Mouse (Mus musculus) midbrain, embryonic 10.5 days (tissue): ENCODE data around the gene Ttc21b. TPM values are rescaled to one million over a fixed set of nuclear protein-coding genes. Genes with fewer than 3 reads are reported as not detected.

Source experiments
- DNase-seq: peaks from one replicate; pipeline ENCODE4 v3.0.0-alpha.2; 2017; ENCODE audit warnings: low spot score
- H3K27ac ChIP-seq: fragments of 300-500 bp; sonication (generic); replicated peaks from 2 replicates; pipeline ENCODE4 v1.5.1; 2016; ENCODE audit warnings: mild to moderate bottlenecking
- H3K27me3 ChIP-seq: fragments of 300-500 bp; sonication (generic); 2 replicates; pipeline ENCODE4 v1.6.1; 2016; ENCODE audit warnings: low read depth, mild to moderate bottlenecking; ENCODE audit not compliant: poor library complexity, severe bottlenecking
- H3K36me3 ChIP-seq: fragments of 300-500 bp; sonication (generic); 2 replicates; pipeline ENCODE4 v1.6.1; 2016; ENCODE audit warnings: mild to moderate bottlenecking, moderate library complexity
- H3K4me1 ChIP-seq: fragments of 300-500 bp; sonication (generic); 2 replicates; pipeline ENCODE4 v1.6.1; 2016
- H3K4me3 ChIP-seq: fragments of 300-500 bp; sonication (generic); 2 replicates; pipeline ENCODE4 v1.5.1; 2016; ENCODE audit warnings: mild to moderate bottlenecking, moderate library complexity
- H3K9me3 ChIP-seq: fragments of 300-500 bp; sonication (generic); replicated peaks from 2 replicates; pipeline ENCODE4 v1.6.1; 2016; ENCODE audit warnings: mild to moderate bottlenecking
- WGBS: fragments of 180-500 bp; shearing (Covaris S2); methylation state at CpG from one replicate; pipeline ENCODE4 v1.1.7; 2016; 5-methylcytosine and 5-hydroxymethylcytosine counted together
- polyA plus RNA-seq: library from polyadenylated mRNA; unstranded; fragments of >200 nt; fragmentation: Nextera tagmentation; extraction: Ambion mirVana; gene quantifications from 2 replicates; pipeline ENCODE4 v1.2.1, GENCODE M21; 2016

The Ttc21b gene
- polyA plus RNA-seq, 1 experiment from 2014 or later, result 12.6 TPM

DNA sequence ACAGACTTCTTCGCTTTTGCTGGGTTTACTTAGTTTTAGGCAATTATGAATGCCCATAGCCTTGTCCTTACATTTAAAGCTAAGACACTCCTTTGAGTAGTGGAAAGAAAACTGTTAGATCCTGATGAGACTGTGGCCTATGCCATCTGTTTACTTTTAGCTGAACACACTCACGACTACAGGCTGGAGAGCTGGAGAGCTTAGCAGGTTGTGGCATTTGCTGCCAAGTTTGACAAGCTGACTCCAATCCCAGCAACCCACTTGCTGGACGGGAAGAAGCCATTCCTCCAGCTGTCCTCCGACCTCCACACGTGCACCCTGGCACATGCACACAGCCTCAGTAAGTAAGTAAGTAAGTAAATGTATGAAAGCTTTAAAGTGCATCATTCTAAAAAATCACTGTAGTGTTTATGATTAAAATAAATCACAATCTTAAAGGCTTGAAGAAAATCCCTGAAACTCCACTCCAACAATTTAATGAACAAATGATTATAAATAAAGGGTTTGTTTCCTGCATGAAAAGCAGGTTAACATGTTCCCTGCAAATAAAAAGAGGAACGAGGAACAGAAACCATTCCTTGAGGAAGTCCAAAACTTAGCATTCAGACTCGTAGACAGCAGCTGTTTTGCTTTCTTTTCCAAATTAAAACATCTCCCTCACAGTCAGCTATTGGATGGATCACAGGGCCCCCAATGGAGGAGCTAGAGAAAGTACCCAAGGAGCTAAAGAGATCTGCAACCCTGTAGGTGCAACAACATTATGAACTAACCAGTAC is 98.1 kb downstream of the Ttc21b start:
- no peaks in the 10 kb centered on the region for H3K27me3 ChIP-seq
- no peak for DNase-seq

GRCm38 (mm10) chr2:66151436-66151835 is 105.0 kb downstream of the Ttc21b start:
- no peaks in the 10 kb centered on the region for H3K36me3 ChIP-seq
- no peak overlapping the region for H3K4me3 ChIP-seq
- no peaks in the 10 kb centered on the region for H3K9me3 ChIP-seq
- WGBS, result 79% methylated on average over 2 of the region's 2 CpGs
- no peaks in the 10 kb centered on the region for H3K27me3 ChIP-seq
- H3K27ac ChIP-seq, result no peak overlapping the region
- no peak for DNase-seq
- no peaks in the 10 kb centered on the region for H3K4me1 ChIP-seq

More for the DNA sequence above, 98.1 kb downstream of the Ttc21b start:
- Histone ChIP-seq H3K36me3 (no peaks in the 10 kb centered on the region), H3K4me3 (no peak overlapping the region), H3K27ac (no peak overlapping the region), H3K9me3 (no peaks in the 10 kb centered on the region), H3K4me1 (no peaks in the 10 kb centered on the region)
- WGBS, result 77% methylated on average over 7 of the region's 7 CpGs

GRCm38 (mm10) chr2:66150531-66150930 is 105.9 kb downstream of the Ttc21b start:
- Histone ChIP-seq H3K27ac (no peak overlapping the region), H3K9me3 (no peaks in the 10 kb centered on the region), H3K36me3 (no peaks in the 10 kb centered on the region), H3K4me1 (no peaks in the 10 kb centered on the region), H3K4me3 (no peak overlapping the region), H3K27me3 (no peaks in the 10 kb centered on the region)
- 74% methylated on average over 3 of the region's 3 CpGs for WGBS
- no peak for DNase-seq

DNA sequence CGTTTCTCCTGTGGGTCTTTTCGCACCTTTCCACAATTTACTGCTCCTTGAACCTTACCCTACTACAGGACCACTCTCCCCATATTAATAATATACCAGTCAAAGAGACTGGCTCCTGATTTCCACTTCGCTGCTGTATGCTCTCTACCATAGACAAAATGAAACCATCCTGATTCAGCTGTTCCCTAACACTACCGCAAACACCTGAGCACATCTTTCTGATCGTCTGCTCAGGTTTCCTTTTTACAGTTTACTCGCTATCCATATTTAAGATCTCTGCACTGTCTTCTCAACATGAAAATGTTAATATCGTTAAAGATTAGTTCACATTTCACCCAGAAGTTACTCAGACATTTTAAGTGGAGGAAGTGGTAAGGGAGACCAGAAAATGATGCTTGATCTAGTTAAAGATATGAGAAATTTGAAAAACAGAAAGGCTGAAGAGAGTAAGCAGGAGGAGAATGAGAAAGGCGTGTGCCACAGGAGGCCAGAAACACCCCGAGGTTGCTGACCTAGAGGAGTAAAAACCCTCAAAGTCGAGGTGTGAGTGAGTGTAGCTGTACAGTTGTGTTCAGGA is 107.7 kb downstream of the Ttc21b start:
- Histone ChIP-seq H3K27ac (no peak overlapping the region), H3K9me3 (no peaks in the 10 kb centered on the region), H3K4me3 (no peak overlapping the region), H3K27me3 (no peaks in the 10 kb centered on the region), H3K36me3 (no peaks in the 10 kb centered on the region), H3K4me1 (no peaks in the 10 kb centered on the region)
- 85% methylated on average over 10 of the region's 10 CpGs for WGBS
- no peak for DNase-seq

GRCm38 (mm10) chr2:66146473-66146872 is 109.9 kb downstream of the Ttc21b start:
- no peaks in the 10 kb centered on the region for H3K4me1 ChIP-seq
- H3K36me3 ChIP-seq, result no peaks in the 10 kb centered on the region
- DNase-seq, result no peak
- H3K27me3 ChIP-seq, result no peaks in the 10 kb centered on the region
- H3K9me3 ChIP-seq, result no peaks in the 10 kb centered on the region
- no peak overlapping the region for H3K4me3 ChIP-seq
- WGBS, result 82% methylated on average over 4 of the region's 4 CpGs
- no peak overlapping the region for H3K27ac ChIP-seq

DNA sequence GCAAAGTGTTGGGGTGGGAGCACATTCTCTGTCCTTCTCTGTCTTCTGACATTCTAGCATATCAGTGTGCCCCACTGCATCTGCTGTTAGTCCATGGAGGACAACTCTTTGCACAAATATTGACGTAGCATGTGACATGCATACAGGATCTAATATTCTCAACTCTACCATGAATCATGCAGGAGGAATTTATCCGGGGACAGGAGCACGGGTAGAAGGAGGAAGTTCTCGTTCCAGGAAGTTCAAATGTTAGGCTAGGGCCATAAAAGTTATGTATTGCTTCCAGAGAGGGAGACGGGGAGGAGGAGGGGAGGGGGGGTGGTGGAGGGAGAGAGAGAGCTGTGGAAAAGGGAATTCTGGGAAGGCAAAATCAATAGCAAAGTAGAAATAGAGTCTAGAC is 111.6 kb downstream of the Ttc21b start:
- Histone ChIP-seq H3K9me3 (no peaks in the 10 kb centered on the region), H3K27me3 (no peaks in the 10 kb centered on the region), H3K4me3 (no peak overlapping the region), H3K36me3 (no peaks in the 10 kb centered on the region), H3K27ac (no peak overlapping the region), H3K4me1 (no peaks in the 10 kb centered on the region)
- DNase-seq, result no peak
- WGBS, result 75% methylated on average over 5 of the region's 5 CpGs

GRCm38 (mm10) chr2:66143284-66143683 is 113.1 kb downstream of the Ttc21b start:
- WGBS, result 90% methylated on average over 4 of the region's 4 CpGs
- H3K36me3 ChIP-seq, result no peaks in the 10 kb centered on the region
- H3K9me3 ChIP-seq, result no peaks in the 10 kb centered on the region
- H3K27me3 ChIP-seq, result no peaks in the 10 kb centered on the region
- H3K4me3 ChIP-seq, result no peak overlapping the region
- no peaks in the 10 kb centered on the region for H3K4me1 ChIP-seq
- DNase-seq, result no peak
- H3K27ac ChIP-seq, result no peak overlapping the region

- DNase-seq, result no peak
- Histone ChIP-seq H3K4me3 (no peak overlapping the region), H3K27me3 (no peaks in the 10 kb centered on the region), H3K4me1 (no peaks in the 10 kb centered on the region), H3K27ac (no peak overlapping the region), H3K9me3 (no peaks in the 10 kb centered on the region), H3K36me3 (no peaks in the 10 kb centered on the region)
- WGBS, result 93% methylated on average over 2 of the region's 2 CpGs
Measured at GRCm38 (mm10) chr2:66142711-66143110, 113.7 kb downstream of the Ttc21b start.

- Histone ChIP-seq H3K4me3 (no peak overlapping the region), H3K27me3 (no peaks in the 10 kb centered on the region), H3K27ac (no peak overlapping the region), H3K36me3 (no peaks in the 10 kb centered on the region), H3K9me3 (no peaks in the 10 kb centered on the region), H3K4me1 (no peaks in the 10 kb centered on the region)
- WGBS, result 96% methylated on average over 2 of the region's 2 CpGs
- DNase-seq, result no peak
Measured at GRCm38 (mm10) chr2:66142268-66142667, 114.1 kb downstream of the Ttc21b start.

DNA sequence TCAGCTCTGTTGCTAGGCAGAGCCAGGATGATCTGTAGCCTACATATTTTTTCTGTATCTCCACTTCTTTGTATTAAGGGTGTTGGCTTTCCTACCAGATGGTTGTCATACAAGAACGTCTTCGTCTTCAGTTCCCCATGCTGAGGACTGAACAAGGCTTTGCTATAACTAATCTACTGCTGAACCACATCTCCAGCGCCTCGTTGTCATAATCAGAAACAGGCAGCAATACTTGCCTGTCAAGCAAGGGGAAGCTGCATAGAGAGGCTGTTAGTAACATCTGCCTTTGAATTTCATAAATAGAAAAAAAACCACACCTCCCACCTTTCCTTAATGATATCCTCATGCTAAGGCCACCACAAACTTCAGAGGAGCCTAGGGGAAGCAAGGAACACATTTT is 116.2 kb downstream of the Ttc21b start:
- Histone ChIP-seq H3K9me3 (no peaks in the 10 kb centered on the region), H3K4me3 (no peak overlapping the region)
- 80% methylated on average over 4 of the region's 4 CpGs for WGBS

More for the DNA sequence above, 116.2 kb downstream of the Ttc21b start:
- H3K27me3 ChIP-seq, result no peaks in the 10 kb centered on the region
- H3K36me3 ChIP-seq, result no peaks in the 10 kb centered on the region
- H3K27ac ChIP-seq, result no peak overlapping the region
- H3K4me1 ChIP-seq, result no peaks in the 10 kb centered on the region
- no peak for DNase-seq

Other genes starting within 250 kb of the Ttc21b start
- gene Galnt3, start 131.6 kb downstream of the Ttc21b start, polyA plus RNA-seq, result 0.30 and 0.82 TPM in 2 replicates
- gene Scn1a, start 184.2 kb upstream of the Ttc21b start, polyA plus RNA-seq, result 0.85 and 1.3 TPM in 2 replicates